Mouse (Mus musculus) testis, adult 2 months (tissue): ENCODE measurements at regions not wholly inside any gene's neighbourhood (a gene's known extent, or its start where the extent isn't known, plus 50 kb on each side); places are given as distances from the start of the nearest gene placed in this dataset.

Experiments
- CTCF ChIP-seq: fragments of 200-500 bp; IDR thresholded peaks from 2 replicates; pipeline ENCODE4 v1.5.1; 2012; ENCODE audit warnings: low read depth, mild to moderate bottlenecking, inconsistent platforms, low read length, moderate library complexity; ENCODE audit not compliant: control insufficient read depth, insufficient read depth, insufficient replicate concordance
- POLR2A ChIP-seq: fragments of 200-500 bp; IDR thresholded peaks from 2 replicates; pipeline ENCODE4 v1.6.1; 2012; ENCODE audit warnings: low read depth, mild to moderate bottlenecking, inconsistent platforms, low read length, moderate library complexity; ENCODE audit not compliant: control insufficient read depth

GRCm38 (mm10) chr19:36213461-36213860 is 93.6 kb upstream of the Ankrd1 start:
- TF ChIP-seq CTCF, result no peak
- no peak for TF ChIP-seq POLR2A
